Mouse (Mus musculus): Measurements from ENCODE around the gene Vps45. TPM values are rescaled to one million over a fixed set of nuclear protein-coding genes. Genes with fewer than 3 reads are reported as not detected.

The Vps45 gene
- polyA plus RNA-seq, 1 experiment from 2014 or later: 17.6 TPM

DNA sequence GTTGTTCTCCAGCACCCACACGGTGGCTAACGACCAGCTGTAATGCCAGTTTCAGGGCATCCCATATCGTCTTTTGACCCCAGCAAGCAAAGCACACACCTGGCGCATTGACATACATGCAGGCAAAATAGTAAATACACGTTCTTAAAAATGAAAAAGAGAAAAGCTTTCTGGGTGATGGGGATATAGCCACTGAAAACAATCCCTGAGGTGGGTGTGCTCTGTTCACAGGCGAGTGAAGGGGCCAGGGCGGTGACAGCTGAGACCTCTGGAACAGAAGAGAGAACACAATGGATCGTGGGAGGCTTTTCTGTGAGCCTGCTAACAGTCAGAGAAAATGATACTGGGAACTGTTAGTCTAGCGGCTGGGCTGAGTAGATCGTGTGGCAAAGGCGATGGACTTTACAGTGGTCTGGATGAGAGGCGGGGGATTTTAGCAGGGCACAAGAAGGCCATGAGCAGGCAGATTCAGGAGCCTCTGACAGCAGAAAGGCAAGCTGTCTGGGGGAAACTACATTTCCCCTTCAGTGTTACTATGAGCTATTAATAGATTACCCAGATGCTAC is 14.7 kb upstream of the Vps45 start:
- no peaks in the 10 kb centered on the region for H3K36me3 ChIP-seq
- H3K27ac ChIP-seq: no peak overlapping the region
- no peak for ATAC-seq
- H3K27me3 ChIP-seq (replicated peaks): peaks cover 5% of the 10 kb centered on the region; the same call in 1 of the 2 replicates
- no peak overlapping the region for H3K9ac ChIP-seq
- no peak overlapping the region for H3K4me2 ChIP-seq
- H3K4me3 ChIP-seq: no peak overlapping the region
- peaks cover 6% of the 10 kb centered on the region; the same call in 1 of the 2 replicates for H3K4me1 ChIP-seq
- H3K9me3 ChIP-seq (replicated peaks): no peaks in the 10 kb centered on the region
- 61% methylated on average over 12 of the region's 12 CpGs for WGBS (ENCODE audit: insufficient replicate concordance)

DNA sequence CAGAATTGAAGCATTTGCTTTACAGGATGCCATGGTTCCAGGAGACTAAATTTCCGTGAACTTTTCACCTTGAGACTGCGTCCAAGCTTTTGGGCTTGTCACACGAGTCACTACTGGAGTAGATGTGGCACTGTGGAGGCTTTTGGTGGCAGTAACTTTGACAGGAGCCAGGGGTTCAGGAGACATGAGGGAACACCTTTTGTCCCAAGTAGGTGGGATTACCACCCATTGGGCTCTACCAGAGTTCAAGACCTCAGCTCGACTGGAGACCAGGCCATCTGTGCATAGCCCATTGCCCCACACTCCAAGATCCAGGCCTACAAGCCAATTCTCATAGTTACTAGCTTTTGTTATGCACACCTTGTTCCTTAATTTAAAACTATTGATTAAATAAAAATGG is 12.0 kb upstream of the Vps45 start:
- H3K4me1 ChIP-seq: peaks cover 14% of the 10 kb centered on the region
- ATAC-seq: no peak
- WGBS (ENCODE audit: insufficient replicate concordance): 69% methylated on average over 4 of the region's 4 CpGs
- no peaks in the 10 kb centered on the region for H3K27me3 ChIP-seq (replicated peaks)
- H3K9ac ChIP-seq: no peak overlapping the region
- H3K36me3 ChIP-seq: no peaks in the 10 kb centered on the region
- no peaks in the 10 kb centered on the region for H3K9me3 ChIP-seq (replicated peaks)
- H3K27ac ChIP-seq: no peak overlapping the region
- H3K4me2 ChIP-seq: no peak overlapping the region
- H3K4me3 ChIP-seq: no peak overlapping the region

DNA sequence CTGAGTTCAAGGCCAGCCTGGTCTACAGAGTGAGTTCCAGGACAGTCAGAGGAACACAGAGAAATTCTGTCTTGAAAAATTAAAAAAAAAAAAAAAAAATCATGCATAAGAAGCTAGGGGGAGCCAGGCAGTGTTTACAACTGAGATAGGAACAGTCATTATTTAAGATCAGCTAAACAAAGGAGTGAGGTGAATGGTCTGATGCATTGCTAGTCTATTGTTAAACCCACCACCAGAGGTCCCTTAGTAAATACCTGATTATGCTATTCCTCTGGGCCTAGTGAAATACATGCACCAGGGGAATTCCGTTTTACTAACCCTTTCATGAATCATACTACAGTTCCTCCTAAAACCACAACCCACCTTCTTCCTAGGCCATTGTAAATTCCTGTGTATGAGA is 11.3 kb upstream of the Vps45 start:
- Histone ChIP-seq H3K4me1 (peaks cover 14% of the 10 kb centered on the region), H3K27me3 (replicated peaks) (no peaks in the 10 kb centered on the region), H3K4me3 (no peak overlapping the region), H3K4me2 (no peak overlapping the region), H3K27ac (no peak overlapping the region), H3K9ac (no peak overlapping the region), H3K9me3 (replicated peaks) (no peaks in the 10 kb centered on the region), H3K36me3 (no peaks in the 10 kb centered on the region)
- no peak for ATAC-seq
- WGBS (ENCODE audit: insufficient replicate concordance): 43% methylated on average over 1 of the region's 1 CpGs

DNA sequence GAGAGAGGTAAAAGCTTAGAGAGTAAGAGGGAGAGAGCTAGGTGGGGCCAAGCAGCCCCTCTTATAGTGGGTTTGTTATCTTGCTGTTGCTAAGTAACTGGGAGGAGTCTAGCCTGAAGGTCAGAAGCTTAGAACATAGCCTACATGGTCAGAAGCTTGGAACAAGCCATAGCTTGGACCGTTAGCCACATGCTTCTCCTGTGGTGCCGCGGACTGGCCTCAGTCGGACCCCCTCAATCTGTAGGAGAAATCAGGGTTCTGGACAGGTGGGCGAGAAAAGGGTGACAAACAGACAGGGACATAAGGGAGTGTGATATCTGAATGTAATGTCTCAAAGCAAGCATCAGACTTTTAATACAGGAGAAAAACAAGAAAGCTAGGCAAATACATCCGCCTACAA is 10.8 kb upstream of the Vps45 start:
- ATAC-seq: no peak
- H3K4me2 ChIP-seq: no peak overlapping the region
- 85% methylated on average over 6 of the region's 6 CpGs for WGBS (ENCODE audit: insufficient replicate concordance)

DNA sequence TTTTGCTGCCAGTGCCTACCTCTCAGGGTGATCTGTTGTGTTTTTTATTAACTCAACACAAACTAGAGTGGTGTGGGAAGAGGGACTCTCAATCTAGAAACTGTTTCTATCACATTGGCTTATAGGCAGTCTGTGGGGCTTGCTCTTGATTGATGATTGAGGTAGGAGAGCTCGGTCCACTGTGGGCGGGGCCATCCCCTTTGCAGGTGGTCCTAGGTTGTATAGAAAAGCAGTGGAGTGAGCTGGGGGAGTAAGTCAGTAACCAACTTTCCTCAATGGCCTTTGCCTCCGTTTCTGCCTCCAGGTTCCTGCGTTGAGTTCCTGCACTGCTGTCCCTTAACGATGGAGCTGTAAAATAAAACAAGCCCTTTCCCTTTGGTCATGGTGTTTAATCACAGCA is 8.5 kb upstream of the Vps45 start:
- Histone ChIP-seq H3K27ac (no peak overlapping the region), H3K27me3 (replicated peaks) (no peaks in the 10 kb centered on the region), H3K4me3 (no peak overlapping the region), H3K9me3 (replicated peaks) (no peaks in the 10 kb centered on the region), H3K36me3 (no peaks in the 10 kb centered on the region), H3K4me2 (no peak overlapping the region), H3K4me1 (peaks cover 14% of the 10 kb centered on the region), H3K9ac (no peak overlapping the region)
- ATAC-seq: no peak
- WGBS (ENCODE audit: insufficient replicate concordance): 76% methylated on average over 5 of the region's 5 CpGs

More for the DNA sequence above, 10.8 kb upstream of the Vps45 start:
- Histone ChIP-seq H3K27ac (no peak overlapping the region), H3K27me3 (replicated peaks) (no peaks in the 10 kb centered on the region), H3K4me1 (peaks cover 14% of the 10 kb centered on the region), H3K9ac (no peak overlapping the region), H3K4me3 (no peak overlapping the region), H3K9me3 (replicated peaks) (no peaks in the 10 kb centered on the region), H3K36me3 (no peaks in the 10 kb centered on the region)

DNA sequence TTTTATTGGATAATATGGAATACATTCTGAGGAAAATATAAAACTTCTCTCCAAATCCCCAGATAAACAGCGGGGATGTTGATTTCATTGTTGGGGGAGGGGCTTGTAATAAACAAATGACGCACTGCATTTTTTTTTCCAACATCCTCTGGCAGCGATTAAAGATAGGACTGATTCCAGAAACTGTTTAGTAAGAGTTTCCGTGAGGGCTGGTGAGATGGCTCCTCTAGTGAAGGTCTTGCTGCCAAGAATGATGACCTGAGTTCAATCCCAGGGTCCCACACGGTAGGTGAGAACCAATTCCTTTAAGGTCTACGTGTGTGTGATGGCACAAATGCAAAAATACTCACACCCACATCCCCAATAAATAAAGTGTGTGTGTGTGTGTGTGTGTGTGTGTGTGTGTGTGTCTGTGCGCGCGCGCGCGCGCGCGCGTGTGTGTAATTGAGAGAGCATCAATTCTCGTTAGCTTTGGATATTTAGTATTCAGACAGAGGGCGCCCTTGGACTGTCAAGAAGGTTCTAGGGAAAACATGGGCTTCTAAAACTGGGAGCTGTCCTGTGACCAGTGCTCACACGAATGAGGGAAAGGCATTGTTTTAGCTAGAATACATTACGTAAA is 7.6 kb upstream of the Vps45 start:
- WGBS (ENCODE audit: insufficient replicate concordance): 32% methylated on average over 20 of the region's 20 CpGs
- Histone ChIP-seq H3K27ac (no peak overlapping the region), H3K4me2 (peak overlapping the region; percentile 53), H3K4me3 (peak overlapping the region; percentile 17), H3K36me3 (no peaks in the 10 kb centered on the region), H3K9me3 (replicated peaks) (no peaks in the 10 kb centered on the region), H3K27me3 (replicated peaks) (no peaks in the 10 kb centered on the region), H3K4me1 (peaks cover 14% of the 10 kb centered on the region), H3K9ac (no peak overlapping the region)
- ATAC-seq: 0 out of 2 replicates have a peak, but pooled peaks have one; percentile 30

DNA sequence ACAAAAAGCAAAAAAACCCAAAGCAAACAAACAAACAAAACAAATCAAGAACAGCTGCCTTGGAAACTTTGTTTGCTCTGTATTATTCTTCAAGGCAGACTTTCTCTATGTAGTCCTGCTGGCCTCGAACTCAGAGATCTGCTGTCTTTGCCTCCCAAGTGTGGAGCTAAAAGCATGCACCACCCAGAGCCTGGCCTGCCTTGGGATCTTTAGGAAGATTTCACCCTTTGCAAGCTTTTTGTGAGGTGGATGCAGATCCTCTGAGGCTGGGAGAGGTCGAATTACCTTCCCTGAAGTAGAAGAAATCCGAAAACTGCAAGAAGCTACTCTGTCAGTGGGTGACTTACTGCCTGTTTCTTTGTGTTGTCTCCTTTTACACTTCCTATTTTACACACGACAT is 6.9 kb upstream of the Vps45 start:
- H3K4me2 ChIP-seq: no peak overlapping the region
- H3K27ac ChIP-seq: no peak overlapping the region
- H3K4me1 ChIP-seq: peaks cover 14% of the 10 kb centered on the region
- ATAC-seq: no peak
- H3K4me3 ChIP-seq: no peak overlapping the region
- H3K27me3 ChIP-seq (replicated peaks): no peaks in the 10 kb centered on the region
- no peaks in the 10 kb centered on the region for H3K36me3 ChIP-seq
- WGBS (ENCODE audit: insufficient replicate concordance): 46% methylated on average over 4 of the region's 4 CpGs
- no peaks in the 10 kb centered on the region for H3K9me3 ChIP-seq (replicated peaks)
- no peak overlapping the region for H3K9ac ChIP-seq

DNA sequence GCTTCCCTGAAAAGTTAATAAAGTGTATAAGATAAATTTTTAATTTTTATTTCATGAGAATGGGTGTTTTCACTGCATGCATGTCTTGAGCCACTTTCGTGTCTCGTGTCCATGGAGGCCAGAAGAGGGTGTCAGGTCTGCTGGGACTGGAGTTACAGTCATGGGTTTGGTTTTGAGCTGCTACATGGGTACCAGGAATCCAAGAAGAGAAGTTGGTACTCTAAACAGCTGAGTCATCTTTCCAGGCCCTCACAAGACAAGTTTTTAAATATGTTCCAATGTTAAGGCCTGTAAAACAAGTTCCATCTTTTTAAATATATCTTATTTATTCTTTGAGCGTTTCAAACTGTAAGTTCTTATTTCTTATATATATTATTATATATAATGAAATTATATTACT is 6.0 kb upstream of the Vps45 start:
- Histone ChIP-seq H3K9ac (no peak overlapping the region), H3K27ac (no peak overlapping the region), H3K9me3 (replicated peaks) (no peaks in the 10 kb centered on the region), H3K4me2 (no peak overlapping the region), H3K27me3 (replicated peaks) (no peaks in the 10 kb centered on the region), H3K4me3 (no peak overlapping the region), H3K36me3 (no peaks in the 10 kb centered on the region), H3K4me1 (peaks cover 13% of the 10 kb centered on the region)
- WGBS (ENCODE audit: insufficient replicate concordance): 74% methylated on average over 3 of the region's 3 CpGs
- ATAC-seq: no peak

DNA sequence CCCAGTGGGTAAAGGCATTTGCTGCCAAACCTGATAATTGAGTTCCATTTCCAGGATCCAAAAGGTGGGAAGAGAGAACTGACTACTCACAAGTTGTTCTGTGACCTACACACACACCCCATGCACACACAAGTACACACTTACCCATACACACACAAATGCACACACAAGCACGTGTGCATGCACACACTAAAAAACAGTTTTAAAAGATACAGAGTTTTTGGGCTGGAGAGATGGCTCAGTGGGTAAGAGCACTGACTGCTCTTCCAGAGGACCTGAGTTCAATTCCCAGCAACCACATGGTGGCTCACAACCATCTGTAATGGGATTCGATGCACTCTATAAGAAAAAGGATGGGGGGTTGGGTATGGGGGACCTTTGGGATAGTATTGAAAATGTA is 5.0 kb upstream of the Vps45 start:
- Histone ChIP-seq H3K9ac (no peak overlapping the region), H3K4me1 (peaks cover 12% of the 10 kb centered on the region), H3K27me3 (replicated peaks) (no peaks in the 10 kb centered on the region), H3K4me2 (no peak overlapping the region), H3K36me3 (no peaks in the 10 kb centered on the region), H3K9me3 (replicated peaks) (no peaks in the 10 kb centered on the region), H3K4me3 (no peak overlapping the region), H3K27ac (no peak overlapping the region)
- WGBS (ENCODE audit: insufficient replicate concordance): 74% methylated on average over 2 of the region's 2 CpGs
- ATAC-seq: no peak

DNA sequence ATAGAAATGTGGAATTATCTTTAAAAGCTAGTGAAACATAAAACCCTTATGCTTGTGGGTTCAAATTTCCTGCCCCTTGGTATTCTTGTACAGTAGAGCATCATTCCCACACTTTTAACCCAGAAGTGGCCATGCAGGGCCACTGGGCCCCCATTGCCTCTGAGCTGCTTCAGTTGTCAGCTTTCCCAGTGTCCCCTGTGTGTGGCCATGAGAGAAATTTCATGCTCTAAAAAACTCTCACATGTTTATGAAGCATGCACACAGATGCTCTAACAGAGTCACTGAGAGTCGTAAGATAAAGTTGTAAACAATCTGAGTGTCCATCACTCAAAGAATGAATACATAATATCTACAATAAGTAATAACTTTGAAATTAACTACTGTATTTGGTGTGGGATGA is 1.9 kb upstream of the Vps45 start:
- ATAC-seq: no peak
- Histone ChIP-seq H3K36me3 (peaks cover 7% of the 10 kb centered on the region; the same call in 1 of the 2 replicates), H3K27me3 (replicated peaks) (no peaks in the 10 kb centered on the region), H3K9me3 (replicated peaks) (no peaks in the 10 kb centered on the region), H3K4me1 (peaks cover 15% of the 10 kb centered on the region), H3K9ac (no peak overlapping the region), H3K4me2 (no peak overlapping the region), H3K27ac (no peak overlapping the region), H3K4me3 (no peak overlapping the region)
- WGBS (ENCODE audit: insufficient replicate concordance): 74% methylated on average over 1 of the region's 1 CpGs

DNA sequence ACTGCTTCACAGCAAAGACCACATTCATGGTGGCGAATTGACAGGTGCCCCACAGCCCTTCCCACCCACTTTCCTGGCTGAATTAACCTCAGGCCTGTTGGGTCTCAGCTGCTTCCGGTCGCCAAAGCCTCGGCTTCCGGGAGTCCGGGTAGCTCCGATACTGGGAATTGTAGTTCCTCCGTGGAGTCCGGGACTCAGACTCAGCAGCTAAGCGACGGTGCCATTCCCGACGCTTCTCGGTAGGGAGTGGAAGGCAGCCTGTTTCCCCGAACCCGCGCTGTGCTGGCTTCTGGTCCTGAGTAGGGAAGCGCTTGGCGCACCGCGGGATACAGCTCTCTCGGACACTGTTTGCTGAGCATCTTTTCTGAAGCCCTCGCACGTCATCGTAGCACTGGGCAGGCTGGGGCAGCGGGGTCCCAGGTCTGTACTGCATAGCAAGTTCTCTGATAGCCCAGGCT is 490 bp downstream of the Vps45 start:
- H3K27ac ChIP-seq: peak overlapping the region; percentile 92
- ATAC-seq: peak; percentile 91
- peaks cover 11% of the 10 kb centered on the region for H3K36me3 ChIP-seq
- H3K27me3 ChIP-seq (replicated peaks): no peaks in the 10 kb centered on the region
- no peaks in the 10 kb centered on the region for H3K9me3 ChIP-seq (replicated peaks)
- H3K4me2 ChIP-seq: peak overlapping the region; percentile 85
- H3K4me1 ChIP-seq: peaks cover 15% of the 10 kb centered on the region
- WGBS (ENCODE audit: insufficient replicate concordance): under 1% methylated on average over 26 of the region's 26 CpGs
- peak overlapping the region; percentile 90 for H3K9ac ChIP-seq
- H3K4me3 ChIP-seq: peak overlapping the region; percentile 80

DNA sequence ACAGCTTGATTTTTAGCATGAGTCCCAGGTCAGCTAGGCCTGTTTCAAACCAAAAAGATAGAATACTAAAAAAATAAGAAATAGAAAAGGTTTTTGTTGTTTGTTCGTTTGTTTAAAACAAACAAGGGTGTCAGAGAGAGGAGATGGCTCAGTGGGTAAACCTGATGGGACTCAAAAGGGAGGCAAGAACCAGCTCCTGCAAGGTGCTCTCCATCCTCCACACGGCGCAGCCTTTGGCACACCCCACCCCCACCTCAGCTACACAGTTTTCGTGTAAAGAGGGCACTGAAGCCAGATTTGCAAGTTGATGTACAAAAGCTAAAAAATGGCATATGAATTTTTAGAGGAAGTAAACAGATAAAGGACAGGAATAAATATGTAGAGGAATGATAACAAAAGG is 2.2 kb downstream of the Vps45 start:
- H3K27ac ChIP-seq: no peak overlapping the region
- no peak overlapping the region for H3K4me3 ChIP-seq
- no peaks in the 10 kb centered on the region for H3K9me3 ChIP-seq (replicated peaks)
- 78% methylated on average over 4 of the region's 4 CpGs for WGBS (ENCODE audit: insufficient replicate concordance)
- H3K9ac ChIP-seq: no peak overlapping the region
- no peak for ATAC-seq
- H3K36me3 ChIP-seq: peaks cover 16% of the 10 kb centered on the region
- H3K27me3 ChIP-seq (replicated peaks): no peaks in the 10 kb centered on the region
- H3K4me2 ChIP-seq: 0 out of 2 replicates have a peak overlapping the region, but pooled peaks have one; percentile 85
- peaks cover 15% of the 10 kb centered on the region for H3K4me1 ChIP-seq

All from liver, embryonic 12.5 days (tissue).